Mouse (Mus musculus) intestine, embryonic 16.5 days (tissue): ENCODE results near the gene Dpp4. TPM values are rescaled to one million over a fixed set of nuclear protein-coding genes. Genes with fewer than 3 reads are reported as not detected.

Source experiments
- ATAC-seq: fragments of 200-750 bp; cut with Nextera tagmentation; 2 replicates; pipeline ENCODE4 v1.8.0; 2017; ENCODE audit warnings: moderate TSS enrichment, moderate library complexity
- H3K27ac ChIP-seq: fragments of 300-500 bp; sonication (generic); 2 replicates; pipeline ENCODE4 v1.5.1; 2014; ENCODE audit warnings: mild to moderate bottlenecking, low read length
- H3K27me3 ChIP-seq: fragments of 300-500 bp; sonication (generic); replicated peaks from 2 replicates; pipeline ENCODE4 v1.6.1; 2014; ENCODE audit warnings: low read length, control low read depth, mixed read lengths; ENCODE audit not compliant: control insufficient read depth, insufficient read depth
- H3K36me3 ChIP-seq: fragments of 300-500 bp; sonication (generic); 2 replicates; pipeline ENCODE4 v1.6.1; 2014; ENCODE audit warnings: low read length, control low read depth; ENCODE audit not compliant: control insufficient read depth, insufficient read depth
- H3K4me1 ChIP-seq: fragments of 300-500 bp; sonication (generic); 2 replicates; pipeline ENCODE4 v1.6.1; 2014; ENCODE audit warnings: low read length, control low read depth, mixed read lengths; ENCODE audit not compliant: control insufficient read depth, insufficient read depth
- H3K4me2 ChIP-seq: fragments of 300-500 bp; sonication (generic); 2 replicates; pipeline ENCODE4 v1.6.1; 2014; ENCODE audit warnings: low read depth, low read length, control low read depth
- H3K4me3 ChIP-seq: fragments of 300-500 bp; sonication (generic); 2 replicates; pipeline ENCODE4 v1.5.1; 2014; ENCODE audit warnings: mild to moderate bottlenecking, low read length
- H3K9ac ChIP-seq: fragments of 300-500 bp; sonication (generic); 2 replicates; pipeline ENCODE4 v1.6.1; 2014; ENCODE audit warnings: low read depth, low read length
- H3K9me3 ChIP-seq: fragments of 300-500 bp; sonication (generic); 2 replicates; pipeline ENCODE4 v1.6.1; 2016; ENCODE audit warnings: low read length, control low read depth; ENCODE audit not compliant: control insufficient read depth
- WGBS: fragments of 180-500 bp; shearing (Covaris S2); extraction: QIAGEN DNeasy Blood & Tissue Kit; methylation state at CpG from one replicate; pipeline ENCODE4 v1.1.7; 2014; 5-methylcytosine and 5-hydroxymethylcytosine counted together
- polyA plus RNA-seq: library from polyadenylated mRNA; unstranded; fragments of >200 nt; fragmentation: Nextera tagmentation; extraction: Ambion mirVana; gene quantifications from 2 replicates; pipeline ENCODE4 v1.2.1, GENCODE M21; 2015

Gene Dpp4
- polyA plus RNA-seq, 1 experiment from 2014 or later, result 85.0 TPM

- Histone ChIP-seq H3K36me3 (no peaks in the 10 kb centered on the region), H3K9me3 (no peaks in the 10 kb centered on the region), H3K9ac (no peak overlapping the region), H3K27me3 (no peaks in the 10 kb centered on the region), H3K27ac (peak overlapping the region; percentile 54; the same call in 1 of the 2 replicates), H3K4me2 (peak overlapping the region; percentile 4; the same call in 1 of the 2 replicates), H3K4me3 (no peak overlapping the region), H3K4me1 (peaks cover 2% of the 10 kb centered on the region; the same call in 1 of the 2 replicates)
- WGBS, result 80% methylated on average over 1 of the region's 1 CpGs
- ATAC-seq, result peak; percentile 82
Measured at GRCm38 (mm10) chr2:62417233-62417632, 5.2 kb upstream of the Dpp4 start.

GRCm38 (mm10) chr2:62411211-62412080 is 585 bp downstream of the Dpp4 start:
- peak overlapping the region; percentile 59 for H3K4me3 ChIP-seq
- H3K27me3 ChIP-seq, result no peaks in the 10 kb centered on the region
- H3K9me3 ChIP-seq, result no peaks in the 10 kb centered on the region
- ATAC-seq, result peak; percentile 93
- no peaks in the 10 kb centered on the region for H3K36me3 ChIP-seq
- H3K9ac ChIP-seq, result peak overlapping the region; percentile 79
- H3K4me1 ChIP-seq, result peaks cover 3% of the 10 kb centered on the region; the same call in 1 of the 2 replicates
- H3K27ac ChIP-seq, result peak overlapping the region; percentile 92
- peak overlapping the region; percentile 87 for H3K4me2 ChIP-seq
- WGBS, result 5% methylated on average over 47 of the region's 47 CpGs

- 0 out of 2 replicates have a peak, but pooled peaks have one; percentile 21 for ATAC-seq
- H3K27ac ChIP-seq, result peak overlapping the region; percentile 7; the same call in 1 of the 2 replicates
- H3K36me3 ChIP-seq, result no peaks in the 10 kb centered on the region
- H3K4me1 ChIP-seq, result peaks cover 14% of the 10 kb centered on the region
- peak overlapping the region; percentile 10; the same call in 1 of the 2 replicates for H3K4me2 ChIP-seq
- no peak overlapping the region for H3K9ac ChIP-seq
- no peak overlapping the region for H3K4me3 ChIP-seq
- no peaks in the 10 kb centered on the region for H3K27me3 ChIP-seq
- 19% methylated on average over 4 of the region's 4 CpGs for WGBS
- H3K9me3 ChIP-seq, result no peaks in the 10 kb centered on the region
Measured at GRCm38 (mm10) chr2:62408701-62409201, 3.3 kb downstream of the Dpp4 start.

GRCm38 (mm10) chr2:62408216-62408615 is 3.8 kb downstream of the Dpp4 start:
- H3K4me3 ChIP-seq, result no peak overlapping the region
- ATAC-seq, result no peak
- peaks cover 15% of the 10 kb centered on the region for H3K4me1 ChIP-seq
- H3K9ac ChIP-seq, result no peak overlapping the region
- H3K27ac ChIP-seq, result no peak overlapping the region
- no peaks in the 10 kb centered on the region for H3K27me3 ChIP-seq
- no peaks in the 10 kb centered on the region for H3K9me3 ChIP-seq
- no peak overlapping the region for H3K4me2 ChIP-seq
- H3K36me3 ChIP-seq, result no peaks in the 10 kb centered on the region
- 77% methylated on average over 5 of the region's 5 CpGs for WGBS

- peak overlapping the region; percentile 61 for H3K27ac ChIP-seq
- ATAC-seq, result peak; percentile 80
- H3K4me1 ChIP-seq, result peaks cover 12% of the 10 kb centered on the region
- peak overlapping the region; percentile 5; the same call in 1 of the 2 replicates for H3K4me2 ChIP-seq
- H3K36me3 ChIP-seq, result no peaks in the 10 kb centered on the region
- H3K27me3 ChIP-seq, result no peaks in the 10 kb centered on the region
- WGBS, result 40% methylated on average over 5 of the region's 5 CpGs
- no peaks in the 10 kb centered on the region for H3K9me3 ChIP-seq
- H3K4me3 ChIP-seq, result no peak overlapping the region
- H3K9ac ChIP-seq, result no peak overlapping the region
Measured at GRCm38 (mm10) chr2:62403556-62404135, 8.4 kb downstream of the Dpp4 start.

- Histone ChIP-seq H3K9ac (no peak overlapping the region), H3K4me3 (no peak overlapping the region), H3K27me3 (no peaks in the 10 kb centered on the region), H3K9me3 (no peaks in the 10 kb centered on the region), H3K4me1 (peaks cover 9% of the 10 kb centered on the region), H3K36me3 (no peaks in the 10 kb centered on the region), H3K4me2 (no peak overlapping the region), H3K27ac (no peak overlapping the region)
- 88% methylated on average over 6 of the region's 6 CpGs for WGBS
- ATAC-seq, result no peak
Measured at GRCm38 (mm10) chr2:62401011-62401410, 11.0 kb downstream of the Dpp4 start.

GRCm38 (mm10) chr2:62399832-62400231 is 12.2 kb downstream of the Dpp4 start:
- Histone ChIP-seq H3K4me3 (no peak overlapping the region), H3K4me1 (peaks cover 3% of the 10 kb centered on the region), H3K9me3 (no peaks in the 10 kb centered on the region), H3K27me3 (no peaks in the 10 kb centered on the region), H3K4me2 (no peak overlapping the region), H3K9ac (no peak overlapping the region), H3K27ac (peak overlapping the region; percentile 4; the same call in 1 of the 2 replicates), H3K36me3 (no peaks in the 10 kb centered on the region)
- 86% methylated on average over 2 of the region's 2 CpGs for WGBS
- no peak for ATAC-seq

- no peaks in the 10 kb centered on the region for H3K27me3 ChIP-seq
- H3K9me3 ChIP-seq, result no peaks in the 10 kb centered on the region
- no peak overlapping the region for H3K4me3 ChIP-seq
- 62% methylated on average over 8 of the region's 8 CpGs for WGBS
- H3K36me3 ChIP-seq, result no peaks in the 10 kb centered on the region
- no peak overlapping the region for H3K9ac ChIP-seq
- peak overlapping the region; percentile 4; the same call in 1 of the 2 replicates for H3K27ac ChIP-seq
- no peak overlapping the region for H3K4me2 ChIP-seq
- ATAC-seq, result no peak; the same call in 1 of the 2 replicates
- H3K4me1 ChIP-seq, result peaks cover 3% of the 10 kb centered on the region
Measured at GRCm38 (mm10) chr2:62399361-62399760, 12.7 kb downstream of the Dpp4 start.

- Histone ChIP-seq H3K4me3 (no peak overlapping the region), H3K4me1 (no peaks in the 10 kb centered on the region; the same call in 1 of the 2 replicates), H3K9me3 (no peaks in the 10 kb centered on the region), H3K27ac (no peak overlapping the region), H3K36me3 (no peaks in the 10 kb centered on the region), H3K27me3 (no peaks in the 10 kb centered on the region), H3K4me2 (no peak overlapping the region), H3K9ac (no peak overlapping the region)
- ATAC-seq, result no peak
- WGBS, result 90% methylated on average over 2 of the region's 2 CpGs
Measured at GRCm38 (mm10) chr2:62398115-62398875, 13.7 kb downstream of the Dpp4 start.
